Mouse (Mus musculus) megakaryocyte, embryonic 14.5 days (primary cell): ENCODE measurements around the gene Rnf217. TPM values are rescaled to one million over a fixed set of nuclear protein-coding genes. Genes with fewer than 3 reads are reported as not detected.

ENCODE experiments used
- H3K27me3 ChIP-seq: replicated peaks from 2 replicates; pipeline ENCODE3; 2012; ENCODE audit warnings: inconsistent platforms
- H3K36me3 ChIP-seq: replicated peaks from 2 replicates; pipeline ENCODE3; 2012; ENCODE audit warnings: low read length, inconsistent platforms, mixed read lengths
- H3K4me1 ChIP-seq: 2 replicates; pipeline ENCODE4 v1.6.1; 2012; ENCODE audit warnings: inconsistent platforms
- H3K4me3 ChIP-seq: replicated peaks from 2 replicates; pipeline ENCODE3; 2012; ENCODE audit warnings: moderate library complexity, mild to moderate bottlenecking, inconsistent platforms
- H3K9me3 ChIP-seq: 2 replicates; pipeline ENCODE4 v1.6.1; 2012; ENCODE audit warnings: inconsistent platforms
- FLI1 ChIP-seq: IDR thresholded peaks from 2 replicates; pipeline ENCODE4 v1.6.1; 2012; ENCODE audit warnings: low read length, inconsistent platforms, mixed read lengths
- GATA1 ChIP-seq: IDR thresholded peaks from 3 replicates; pipeline ENCODE4 v1.6.1; 2012; ENCODE audit warnings: mixed read lengths, low read length, inconsistent platforms, borderline replicate concordance
- polyA plus RNA-seq: library from polyadenylated mRNA; stranded (reverse); fragments of >175 nt; gene quantifications from 2 replicates; pipeline ENCODE4 v1.2.3, GENCODE M21; 2012; ENCODE audit warnings: low replicate concordance; ENCODE audit not compliant: insufficient read depth

Rnf217 gene
- polyA plus RNA-seq, 1 experiment: 0.91 TPM

- peaks cover 31% of the 10 kb centered on the region for H3K27me3 ChIP-seq
- TF ChIP-seq FLI1 (no peak), GATA1 (no peak)
Measured at GRCm38 (mm10) chr10:31603855-31604254, 5.1 kb downstream of the Rnf217 start.

GRCm38 (mm10) chr10:31600116-31600515 lies 8.9 kb downstream of the Rnf217 start:
- H3K9me3 ChIP-seq: no peaks in the 10 kb centered on the region
- H3K4me3 ChIP-seq: no peak overlapping the region
- H3K36me3 ChIP-seq: no peaks in the 10 kb centered on the region
- TF ChIP-seq GATA1 (no peak), FLI1 (no peak)
- H3K27me3 ChIP-seq: no peaks in the 10 kb centered on the region
- no peaks in the 10 kb centered on the region for H3K4me1 ChIP-seq

More at GRCm38 (mm10) chr10:31603855-31604254, 5.1 kb downstream of the Rnf217 start:
- H3K36me3 ChIP-seq: no peaks in the 10 kb centered on the region
- no peaks in the 10 kb centered on the region for H3K9me3 ChIP-seq
- no peak overlapping the region for H3K4me3 ChIP-seq
- H3K4me1 ChIP-seq: peaks cover 13% of the 10 kb centered on the region

GRCm38 (mm10) chr10:31597886-31598285 lies 11.1 kb downstream of the Rnf217 start:
- H3K36me3 ChIP-seq: no peaks in the 10 kb centered on the region
- no peaks in the 10 kb centered on the region for H3K27me3 ChIP-seq
- no peak overlapping the region for H3K4me3 ChIP-seq
- H3K9me3 ChIP-seq: no peaks in the 10 kb centered on the region
- peaks cover 1% of the 10 kb centered on the region; the same call in 1 of the 2 replicates for H3K4me1 ChIP-seq
- no peak for TF ChIP-seq FLI1
- no peak for TF ChIP-seq GATA1

DNA sequence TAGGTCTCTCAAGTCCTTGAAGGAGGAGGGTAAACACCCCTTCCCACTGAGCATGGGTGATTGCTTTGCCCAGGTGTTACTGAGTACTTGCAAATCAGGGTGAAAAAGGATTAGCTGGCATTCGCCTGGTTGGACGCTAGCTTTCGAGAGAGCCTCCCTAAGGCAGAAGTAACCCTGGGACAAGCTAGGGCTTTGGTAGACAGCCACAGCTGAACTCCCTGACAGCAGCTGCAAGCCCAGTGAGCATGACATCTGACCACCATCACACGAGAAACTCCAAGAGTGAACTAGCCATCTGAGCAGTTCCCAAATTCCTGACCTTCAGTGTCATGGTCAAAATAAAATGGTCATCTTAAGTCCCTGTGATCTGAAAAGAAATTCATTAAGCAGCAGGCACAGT lies 12.2 kb downstream of the Rnf217 start:
- Histone ChIP-seq H3K27me3 (no peaks in the 10 kb centered on the region), H3K9me3 (no peaks in the 10 kb centered on the region), H3K4me1 (peaks cover 5% of the 10 kb centered on the region; the same call in 1 of the 2 replicates), H3K36me3 (no peaks in the 10 kb centered on the region), H3K4me3 (no peak overlapping the region)
- TF ChIP-seq GATA1 (no peak), FLI1 (no peak)

DNA sequence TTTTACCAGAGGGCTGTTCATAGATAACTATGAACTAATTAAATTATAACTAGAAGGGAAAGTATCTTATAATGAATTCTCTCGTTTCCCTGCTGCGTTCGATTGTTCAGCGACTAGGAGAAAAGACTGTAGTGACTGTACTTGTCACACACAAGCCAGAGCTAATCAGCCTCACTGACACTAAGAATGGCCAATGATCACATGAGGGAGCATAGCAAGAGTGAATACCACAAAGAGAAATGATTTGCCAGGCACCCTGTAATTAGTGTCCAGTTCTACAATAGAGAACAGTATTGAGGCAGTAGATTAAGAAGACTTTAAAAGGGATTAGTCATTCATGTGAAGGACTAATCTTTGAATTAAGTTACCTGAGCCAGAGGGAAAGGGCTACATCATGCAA lies 13.7 kb downstream of the Rnf217 start:
- no peak for TF ChIP-seq FLI1
- TF ChIP-seq GATA1: no peak
- peaks cover 5% of the 10 kb centered on the region; the same call in 1 of the 2 replicates for H3K4me1 ChIP-seq
- no peaks in the 10 kb centered on the region for H3K36me3 ChIP-seq
- no peaks in the 10 kb centered on the region for H3K9me3 ChIP-seq
- no peak overlapping the region for H3K4me3 ChIP-seq
- no peaks in the 10 kb centered on the region for H3K27me3 ChIP-seq

DNA sequence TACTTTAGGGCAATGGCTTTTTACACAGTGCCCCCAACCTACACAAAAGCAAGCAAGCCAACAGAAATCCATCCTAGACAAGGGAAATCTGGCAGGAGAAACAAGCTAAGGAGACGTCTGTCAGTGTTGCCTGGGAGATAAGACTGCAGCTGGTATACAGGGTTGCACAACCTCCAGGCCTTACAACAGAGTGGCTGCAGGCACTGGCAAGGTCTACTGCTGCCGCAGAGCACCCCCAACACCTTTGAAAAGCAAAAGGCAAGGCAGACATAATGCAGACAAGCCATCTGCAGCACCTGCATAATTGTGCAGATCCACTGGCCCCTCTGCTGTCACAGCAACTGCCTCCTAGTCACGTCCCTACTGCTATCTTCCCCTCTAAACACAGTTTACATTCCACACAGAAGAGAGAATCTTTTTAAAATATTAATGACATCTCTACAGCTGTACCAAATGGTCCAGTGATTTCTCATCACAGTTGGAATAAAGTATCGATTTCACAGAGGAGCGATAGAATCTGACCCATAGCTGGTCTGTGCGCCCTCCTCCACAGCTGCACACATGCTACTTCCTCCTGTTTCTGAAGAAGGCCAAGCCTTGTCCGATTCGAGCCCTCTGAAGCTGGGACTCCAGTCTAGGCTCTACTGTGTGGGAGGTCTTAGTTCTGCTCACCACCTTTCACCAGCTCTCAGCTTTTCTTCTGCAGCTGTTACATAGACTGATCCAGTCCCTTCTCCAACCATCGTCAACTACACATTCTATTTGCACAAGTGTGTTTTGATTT lies 16.1 kb downstream of the Rnf217 start:
- H3K9me3 ChIP-seq: no peaks in the 10 kb centered on the region
- H3K27me3 ChIP-seq: no peaks in the 10 kb centered on the region
- no peak overlapping the region for H3K4me3 ChIP-seq
- TF ChIP-seq FLI1: no peak
- TF ChIP-seq GATA1: no peak
- peaks cover 5% of the 10 kb centered on the region; the same call in 1 of the 2 replicates for H3K4me1 ChIP-seq
- no peaks in the 10 kb centered on the region for H3K36me3 ChIP-seq

DNA sequence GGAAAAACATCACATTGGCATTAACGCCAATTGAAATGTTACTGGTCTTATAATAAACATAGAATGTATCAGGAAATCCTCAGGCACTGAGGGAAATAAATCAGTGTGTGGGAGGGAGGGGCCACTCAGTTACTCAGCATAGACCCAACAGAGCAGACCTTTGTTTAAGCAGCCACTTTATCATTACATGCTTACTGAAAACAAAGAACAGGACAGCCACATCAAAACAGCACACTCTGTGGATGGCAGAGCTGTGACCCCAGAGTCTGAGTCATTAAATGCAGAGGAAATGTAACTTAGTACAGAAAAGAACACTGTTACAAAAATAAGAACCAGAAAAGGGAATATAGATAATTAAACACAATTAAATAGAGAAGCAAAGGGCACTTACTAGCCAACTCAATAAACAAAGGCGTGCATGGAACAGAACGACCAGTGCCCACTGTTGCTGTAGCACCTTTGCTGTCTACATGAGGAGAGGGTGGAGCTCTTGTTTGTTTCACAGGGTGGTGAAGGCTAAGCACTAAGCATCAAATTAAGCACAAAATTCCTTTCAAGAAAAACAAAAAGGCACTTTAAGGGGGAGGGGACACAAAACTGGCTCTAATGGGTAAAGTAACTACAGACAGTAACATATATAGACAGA lies 16.8 kb downstream of the Rnf217 start:
- H3K9me3 ChIP-seq: no peaks in the 10 kb centered on the region
- no peaks in the 10 kb centered on the region for H3K36me3 ChIP-seq
- peaks cover 5% of the 10 kb centered on the region; the same call in 1 of the 2 replicates for H3K4me1 ChIP-seq
- no peak for TF ChIP-seq GATA1
- TF ChIP-seq FLI1: no peak
- no peaks in the 10 kb centered on the region for H3K27me3 ChIP-seq
- H3K4me3 ChIP-seq: no peak overlapping the region

- H3K9me3 ChIP-seq: peaks cover 5% of the 10 kb centered on the region; the same call in 1 of the 2 replicates
- no peaks in the 10 kb centered on the region for H3K4me1 ChIP-seq
- TF ChIP-seq FLI1: no peak
- no peak for TF ChIP-seq GATA1
- H3K4me3 ChIP-seq: no peak overlapping the region
- H3K36me3 ChIP-seq: no peaks in the 10 kb centered on the region
- no peaks in the 10 kb centered on the region for H3K27me3 ChIP-seq
Measured at GRCm38 (mm10) chr10:31580722-31581121, 28.3 kb downstream of the Rnf217 start.

- Histone ChIP-seq H3K4me1 (no peaks in the 10 kb centered on the region), H3K4me3 (no peak overlapping the region), H3K27me3 (no peaks in the 10 kb centered on the region), H3K36me3 (no peaks in the 10 kb centered on the region), H3K9me3 (peaks cover 5% of the 10 kb centered on the region; the same call in 1 of the 2 replicates)
- no peak for TF ChIP-seq FLI1
- TF ChIP-seq GATA1: no peak
Measured at GRCm38 (mm10) chr10:31580073-31580472, 28.9 kb downstream of the Rnf217 start.

- Histone ChIP-seq H3K36me3 (no peaks in the 10 kb centered on the region), H3K4me3 (no peak overlapping the region)
- TF ChIP-seq FLI1: no peak
- no peak for TF ChIP-seq GATA1
Measured at GRCm38 (mm10) chr10:31573267-31573666, 35.7 kb downstream of the Rnf217 start.

More at GRCm38 (mm10) chr10:31573267-31573666, 35.7 kb downstream of the Rnf217 start:
- Histone ChIP-seq H3K4me1 (no peaks in the 10 kb centered on the region), H3K9me3 (no peaks in the 10 kb centered on the region), H3K27me3 (no peaks in the 10 kb centered on the region)
